Mouse (Mus musculus) E14TG2a.4 (cell line): Measurements from ENCODE around the gene Notum.

Source experiments
- H3K27me3 ChIP-seq: 2 replicates; pipeline ENCODE4 v1.6.1; 2014; ENCODE audit warnings: low read length, control low read depth; ENCODE audit not compliant: insufficient read depth
- H3K36me3 ChIP-seq: 2 replicates; pipeline ENCODE4 v1.6.1; 2014; ENCODE audit warnings: low read length, control low read depth; ENCODE audit not compliant: insufficient read depth
- H3K4me1 ChIP-seq: replicated peaks from 2 replicates; pipeline ENCODE4 v1.6.1; 2014; ENCODE audit warnings: low read depth, low read length, control low read depth
- H3K4me3 ChIP-seq: replicated peaks from 2 replicates; pipeline ENCODE4 v1.5.1; 2014; ENCODE audit warnings: mild to moderate bottlenecking, low read length
- H3K9me3 ChIP-seq: 2 replicates; pipeline ENCODE4 v1.6.1; 2014; ENCODE audit warnings: low read length, control low read depth
- CTCF ChIP-seq: conservative IDR thresholded peaks from 2 replicates; pipeline ENCODE4 v1.5.1; 2014; ENCODE audit warnings: low read length
- NANOG ChIP-seq: IDR thresholded peaks from 2 replicates; pipeline ENCODE4 v1.6.1; 2014; ENCODE audit warnings: borderline replicate concordance, low read length, mixed read lengths
- POU5F1 ChIP-seq: IDR thresholded peaks from 2 replicates; pipeline ENCODE4 v1.6.1; 2014; ENCODE audit warnings: low read length, borderline replicate concordance

Notum gene

DNA sequence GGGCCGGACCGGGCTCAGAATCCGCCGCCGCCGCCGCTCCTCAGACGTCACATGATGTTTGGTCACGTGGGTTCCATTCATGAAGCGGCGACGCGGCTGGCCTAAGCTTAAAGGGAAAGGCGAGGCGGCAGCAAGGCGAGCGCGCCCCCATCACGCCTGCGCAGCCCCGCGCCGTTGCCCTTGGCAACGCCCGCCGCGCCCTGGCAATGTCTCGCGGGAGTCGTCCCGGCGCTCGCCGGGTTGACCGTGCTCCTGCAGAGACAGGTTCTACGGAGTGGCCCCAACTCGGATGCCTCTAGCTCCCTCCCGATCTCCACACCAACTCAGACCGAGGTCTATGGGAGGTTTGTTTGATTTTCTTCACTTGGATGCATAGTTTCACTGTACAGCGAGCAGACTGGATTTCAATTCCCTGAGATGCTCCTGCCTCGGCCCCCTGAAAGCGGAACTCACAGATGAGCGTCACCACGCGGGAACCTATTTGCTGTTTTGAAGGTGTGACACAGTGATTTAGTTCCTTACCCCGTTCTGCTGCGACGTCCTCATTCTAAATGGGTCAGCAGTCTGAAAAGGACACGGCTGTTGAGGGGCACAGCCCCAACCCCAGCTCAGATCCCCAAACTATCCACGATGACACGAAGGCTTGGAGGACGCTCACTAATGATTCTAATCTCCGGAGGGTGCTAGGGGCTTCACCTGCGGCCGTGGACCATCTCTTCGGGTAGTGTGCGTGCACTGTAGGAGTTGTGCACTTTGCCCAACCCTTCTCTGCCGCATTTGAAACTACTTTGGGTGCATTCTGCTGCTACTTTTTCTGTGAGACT lies 27.2 kb downstream of the Notum start, which contains the start of gene Mafg:
TSS of gene Mafg (minus strand) at position 81 of the 824 bp plus-strand sequence.
- H3K27me3 ChIP-seq: no peaks in the 10 kb centered on the region
- TF ChIP-seq NANOG (no peak), POU5F1 (no peak), CTCF (no peak)
- peaks cover 77% of the 10 kb centered on the region for H3K4me1 ChIP-seq
- H3K36me3 ChIP-seq: peaks cover 46% of the 10 kb centered on the region
- H3K4me3 ChIP-seq: peak within 1 kb of the TSS; percentile 95
- no peaks in the 10 kb centered on the region for H3K9me3 ChIP-seq

DNA sequence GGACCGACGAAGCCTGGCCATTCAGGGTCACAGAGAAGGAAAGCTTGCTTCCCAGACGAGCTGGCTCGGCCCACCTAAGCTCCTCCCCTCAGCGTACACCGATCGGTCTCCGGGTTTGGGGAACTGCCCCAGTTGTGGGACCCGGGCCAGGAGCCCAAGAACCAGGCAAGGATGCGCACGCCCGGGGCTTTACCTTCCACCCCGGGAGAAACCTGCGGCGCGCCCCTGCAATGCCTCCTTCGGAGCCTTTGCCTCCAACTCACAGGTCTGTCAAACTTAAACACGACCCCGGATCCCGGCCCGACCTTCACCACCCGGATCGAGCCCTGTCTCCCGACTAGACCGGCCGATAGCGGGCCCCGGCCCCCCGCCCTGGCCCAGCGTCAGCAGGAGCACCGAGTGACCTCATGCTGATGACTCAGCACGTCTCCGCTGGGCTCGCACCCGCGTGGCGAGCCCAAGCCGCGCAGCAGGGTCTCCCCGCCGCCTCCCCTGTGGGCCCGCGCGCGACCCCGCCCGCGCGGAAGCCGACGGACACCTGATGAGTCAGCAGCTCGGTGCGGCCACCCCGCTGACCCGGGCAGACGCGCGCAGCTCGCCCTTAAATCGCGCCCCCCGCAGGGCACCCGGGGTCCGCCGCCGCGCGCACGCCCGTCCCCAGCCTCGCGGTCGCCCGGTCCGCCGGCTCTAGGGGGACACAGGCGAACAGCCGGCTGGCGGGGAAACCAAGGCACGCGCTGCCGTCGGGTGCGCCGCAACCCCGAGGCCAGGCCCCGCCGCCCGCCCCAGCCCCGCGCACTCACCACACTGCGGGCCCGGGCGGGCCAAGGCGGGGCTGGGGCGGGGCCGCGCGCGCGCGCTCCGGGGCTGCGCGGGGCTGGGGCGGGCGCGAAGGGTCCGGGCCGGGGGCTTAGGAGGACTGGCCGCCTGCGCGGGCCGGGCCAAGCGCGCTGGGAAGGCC lies 28.1 kb downstream of the Notum start:
- peaks cover 51% of the 10 kb centered on the region for H3K36me3 ChIP-seq
- TF ChIP-seq NANOG (no peak), CTCF (no peak), POU5F1 (no peak)
- no peaks in the 10 kb centered on the region for H3K9me3 ChIP-seq
- H3K4me3 ChIP-seq: peak overlapping the region; percentile 95
- H3K27me3 ChIP-seq: no peaks in the 10 kb centered on the region
- peaks cover 86% of the 10 kb centered on the region for H3K4me1 ChIP-seq

DNA sequence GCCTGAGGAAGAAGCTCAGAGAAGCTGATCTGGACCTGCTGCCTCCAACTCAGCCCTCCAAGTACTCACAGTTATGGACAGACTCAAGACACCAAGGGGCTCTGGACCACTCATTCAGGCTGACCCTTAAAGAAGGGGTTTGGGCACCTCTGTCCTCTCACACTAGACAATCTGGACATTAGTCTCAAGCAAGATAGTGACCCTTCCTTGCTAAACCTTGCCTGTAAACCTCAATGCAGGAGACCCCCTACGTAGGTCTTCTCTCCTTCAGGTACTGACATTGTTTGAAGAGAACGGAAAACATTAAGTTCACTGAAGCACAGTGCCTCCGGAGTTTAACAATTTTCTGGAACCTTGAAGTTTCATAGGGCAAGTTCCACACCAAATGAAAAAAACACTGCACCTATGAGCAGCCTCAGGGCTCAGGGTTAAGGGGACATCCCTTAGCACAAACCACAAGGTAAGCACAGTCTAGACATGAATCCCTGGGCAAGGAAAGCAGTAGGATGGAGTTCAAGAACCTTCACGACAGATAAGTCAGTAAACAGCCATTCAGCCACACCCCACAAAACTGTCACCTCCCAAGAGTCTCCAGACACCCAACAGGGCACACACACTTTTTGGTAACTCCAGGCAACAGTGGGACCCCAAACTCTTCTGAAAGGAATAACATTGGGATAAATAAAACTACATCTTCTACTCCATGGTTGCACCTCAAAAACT lies 29.1 kb downstream of the Notum start:
- no peak for TF ChIP-seq POU5F1
- no peak for TF ChIP-seq NANOG
- TF ChIP-seq CTCF: no peak
- H3K36me3 ChIP-seq: peaks cover 53% of the 10 kb centered on the region
- H3K4me1 ChIP-seq: peaks cover 88% of the 10 kb centered on the region
- no peaks in the 10 kb centered on the region for H3K9me3 ChIP-seq
- no peaks in the 10 kb centered on the region for H3K27me3 ChIP-seq
- H3K4me3 ChIP-seq: peak overlapping the region; percentile 95

DNA sequence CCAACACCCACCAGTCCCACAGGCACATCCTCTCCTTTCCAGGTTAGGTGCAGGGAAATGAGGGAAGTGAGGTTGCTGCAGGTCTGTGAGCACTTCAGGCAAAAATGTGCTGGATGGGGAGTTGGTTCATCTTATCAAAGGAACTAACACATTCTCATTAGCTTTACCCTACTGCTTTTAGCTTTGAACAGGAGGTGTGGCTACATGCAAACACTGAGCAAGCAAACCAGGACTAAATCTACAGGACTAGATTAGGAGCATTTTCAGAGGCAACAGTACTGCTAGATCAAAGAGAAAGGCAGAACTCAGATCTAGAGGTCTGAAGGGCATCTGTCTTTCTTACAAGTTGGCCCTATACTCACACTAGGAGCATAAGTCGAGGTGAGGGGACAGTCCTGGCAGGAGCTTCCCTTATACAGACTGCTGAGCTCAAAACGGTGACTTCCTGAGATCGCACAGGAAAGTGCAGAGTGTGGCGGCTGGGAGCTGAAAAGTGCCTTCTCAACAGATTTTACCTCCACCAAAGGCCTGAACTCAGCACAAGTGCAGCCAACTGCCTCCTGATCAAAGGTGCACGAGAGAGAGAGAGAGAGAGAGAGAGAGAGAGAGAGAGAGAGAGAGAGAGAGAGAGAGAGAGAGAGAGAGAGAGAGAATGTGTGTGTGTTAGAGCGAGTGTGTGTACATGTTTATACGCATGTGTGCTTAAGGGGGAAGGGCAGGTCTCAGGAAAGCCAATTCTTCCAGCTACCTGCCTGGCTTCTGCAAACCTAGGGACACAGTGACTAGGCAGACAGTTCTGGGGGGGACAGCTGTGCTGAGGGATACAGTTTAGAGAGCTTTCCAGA lies 29.9 kb downstream of the Notum start:
- no peaks in the 10 kb centered on the region for H3K9me3 ChIP-seq
- H3K4me3 ChIP-seq: peak overlapping the region; percentile 95
- TF ChIP-seq POU5F1 (no peak), NANOG (no peak), CTCF (no peak)
- no peaks in the 10 kb centered on the region for H3K27me3 ChIP-seq
- peaks cover 88% of the 10 kb centered on the region for H3K4me1 ChIP-seq
- H3K36me3 ChIP-seq: peaks cover 53% of the 10 kb centered on the region

DNA sequence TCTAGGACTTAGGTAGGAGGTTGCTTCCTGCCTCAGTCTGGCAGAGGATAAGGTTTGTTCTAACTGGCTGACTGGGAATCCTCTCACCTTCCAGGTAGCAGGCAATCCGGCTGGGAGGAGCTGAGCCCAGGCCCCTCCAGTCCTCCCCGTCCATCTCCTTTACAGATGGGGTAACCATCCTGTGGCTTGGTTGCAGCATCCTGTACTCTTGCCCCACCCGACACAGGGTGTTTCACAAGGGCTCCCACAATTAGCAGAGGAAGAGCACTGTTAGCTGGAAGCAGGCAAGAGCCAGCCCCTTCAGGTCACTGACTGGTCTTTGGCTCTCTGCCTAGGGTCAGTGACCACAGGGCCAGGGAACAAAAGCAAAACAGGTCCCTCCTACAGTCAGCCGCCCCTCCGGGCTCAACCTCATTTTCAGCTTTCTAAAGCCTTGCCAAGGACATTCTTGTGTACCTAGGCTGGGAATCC lies 30.5 kb downstream of the Notum start:
- Histone ChIP-seq H3K4me3 (peak overlapping the region; percentile 95), H3K9me3 (no peaks in the 10 kb centered on the region), H3K27me3 (no peaks in the 10 kb centered on the region), H3K36me3 (peaks cover 54% of the 10 kb centered on the region), H3K4me1 (peaks cover 88% of the 10 kb centered on the region)
- TF ChIP-seq POU5F1: no peak
- no peak for TF ChIP-seq NANOG
- TF ChIP-seq CTCF: no peak

DNA sequence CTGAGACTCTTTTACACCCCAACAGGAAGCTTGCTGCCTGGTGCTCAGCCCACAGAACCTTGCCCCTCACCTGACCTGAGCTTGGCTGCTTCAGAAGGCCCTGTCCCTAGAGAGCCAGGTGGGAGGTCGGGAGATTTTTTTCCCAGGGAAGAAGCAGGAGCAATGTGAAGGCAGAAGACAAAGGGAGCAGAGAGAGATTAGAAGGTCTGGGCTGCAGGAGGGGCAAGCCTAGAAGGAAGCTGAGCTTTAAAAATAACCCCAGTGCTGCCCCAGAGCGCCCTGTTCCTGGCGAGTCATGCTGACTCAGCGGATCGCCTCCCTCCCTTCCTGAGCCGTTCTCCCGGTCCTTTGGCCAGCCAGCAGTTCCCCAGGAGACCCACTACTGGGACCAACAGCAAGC lies 31.1 kb downstream of the Notum start:
- peaks cover 88% of the 10 kb centered on the region for H3K4me1 ChIP-seq
- TF ChIP-seq NANOG: no peak
- TF ChIP-seq POU5F1: no peak
- no peak for TF ChIP-seq CTCF
- H3K4me3 ChIP-seq: peak overlapping the region; percentile 95
- H3K27me3 ChIP-seq: no peaks in the 10 kb centered on the region
- H3K36me3 ChIP-seq: peaks cover 57% of the 10 kb centered on the region
- H3K9me3 ChIP-seq: no peaks in the 10 kb centered on the region

DNA sequence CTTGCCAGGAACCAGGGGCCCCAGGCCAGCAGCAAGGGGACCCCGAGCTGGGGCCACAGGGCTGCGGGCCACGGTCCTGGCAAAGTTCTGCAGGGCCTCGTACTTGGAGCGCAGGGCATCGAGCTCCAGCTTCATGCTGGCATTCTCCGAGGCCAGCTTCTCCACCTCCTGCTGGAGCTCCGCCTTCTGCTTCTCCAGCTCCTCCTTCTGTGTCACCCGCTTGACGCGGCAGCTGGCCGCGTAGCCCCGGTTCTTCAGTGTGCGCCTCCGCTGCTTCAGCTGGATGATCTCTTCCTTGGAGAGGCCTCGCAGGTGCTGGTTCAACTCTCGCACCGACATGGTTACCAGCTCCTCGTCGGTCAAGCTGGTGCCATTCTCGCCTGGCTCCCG lies 31.6 kb downstream of the Notum start:
- Histone ChIP-seq H3K9me3 (no peaks in the 10 kb centered on the region), H3K4me1 (peaks cover 82% of the 10 kb centered on the region), H3K27me3 (no peaks in the 10 kb centered on the region), H3K4me3 (peak overlapping the region; percentile 95), H3K36me3 (peaks cover 57% of the 10 kb centered on the region)
- TF ChIP-seq NANOG (no peak), POU5F1 (no peak), CTCF (no peak)
